Mouse (Mus musculus) limb, embryonic 13.5 days (tissue): ENCODE results near the gene Klf7. TPM values are rescaled to one million over a fixed set of nuclear protein-coding genes. Genes with fewer than 3 reads are reported as not detected.
A peak's percentile ranks its signal among the peaks of the same experiment; 100 is the strongest.

Experiments
- ATAC-seq: fragments of 200-750 bp; cut with Nextera tagmentation; 2 replicates; pipeline ENCODE4 v1.8.0; 2017; ENCODE audit warnings: low read depth, moderate number of reproducible peaks, moderate TSS enrichment; ENCODE audit not compliant: low FRiP score
- H3K27ac ChIP-seq: fragments of 300-500 bp; sonication (generic); 2 replicates; pipeline ENCODE4 v1.5.1; 2015; ENCODE audit warnings: inconsistent platforms, mild to moderate bottlenecking, moderate library complexity
- H3K27me3 ChIP-seq: fragments of 300-500 bp; sonication (generic); 2 replicates; pipeline ENCODE4 v1.6.1; 2015; ENCODE audit warnings: mild to moderate bottlenecking, inconsistent platforms
- H3K36me3 ChIP-seq: fragments of 300-500 bp; sonication (generic); 2 replicates; pipeline ENCODE4 v1.6.1; 2015; ENCODE audit warnings: inconsistent platforms, mild to moderate bottlenecking, moderate library complexity
- H3K4me1 ChIP-seq: fragments of 300-500 bp; sonication (generic); 2 replicates; pipeline ENCODE4 v1.6.1; 2015; ENCODE audit warnings: inconsistent platforms
- H3K4me2 ChIP-seq: fragments of 300-500 bp; sonication (generic); replicated peaks from 2 replicates; pipeline ENCODE4 v1.6.1; 2015; ENCODE audit warnings: inconsistent platforms, mild to moderate bottlenecking, moderate library complexity
- H3K4me3 ChIP-seq: fragments of 300-500 bp; sonication (generic); 2 replicates; pipeline ENCODE4 v1.5.1; 2015; ENCODE audit warnings: moderate library complexity, mild to moderate bottlenecking, inconsistent platforms
- H3K9ac ChIP-seq: fragments of 300-500 bp; sonication (generic); 2 replicates; pipeline ENCODE4 v1.6.1; 2015; ENCODE audit warnings: mild to moderate bottlenecking, inconsistent platforms
- H3K9me3 ChIP-seq: fragments of 300-500 bp; sonication (generic); 2 replicates; pipeline ENCODE4 v1.6.1; 2016; ENCODE audit warnings: inconsistent platforms
- WGBS: fragments of 180-500 bp; shearing (Covaris S2); methylation state at CpG from one replicate; pipeline ENCODE4 v1.1.7; 2015; 5-methylcytosine and 5-hydroxymethylcytosine counted together
- polyA plus RNA-seq: library from polyadenylated mRNA; unstranded; fragments of >200 nt; fragmentation: Nextera tagmentation; extraction: Ambion mirVana; gene quantifications from 2 replicates; pipeline ENCODE4 v1.2.1, GENCODE M21; 2015

The Klf7 gene
- polyA plus RNA-seq, result 20.0 and 21.7 TPM in 2 replicates

DNA sequence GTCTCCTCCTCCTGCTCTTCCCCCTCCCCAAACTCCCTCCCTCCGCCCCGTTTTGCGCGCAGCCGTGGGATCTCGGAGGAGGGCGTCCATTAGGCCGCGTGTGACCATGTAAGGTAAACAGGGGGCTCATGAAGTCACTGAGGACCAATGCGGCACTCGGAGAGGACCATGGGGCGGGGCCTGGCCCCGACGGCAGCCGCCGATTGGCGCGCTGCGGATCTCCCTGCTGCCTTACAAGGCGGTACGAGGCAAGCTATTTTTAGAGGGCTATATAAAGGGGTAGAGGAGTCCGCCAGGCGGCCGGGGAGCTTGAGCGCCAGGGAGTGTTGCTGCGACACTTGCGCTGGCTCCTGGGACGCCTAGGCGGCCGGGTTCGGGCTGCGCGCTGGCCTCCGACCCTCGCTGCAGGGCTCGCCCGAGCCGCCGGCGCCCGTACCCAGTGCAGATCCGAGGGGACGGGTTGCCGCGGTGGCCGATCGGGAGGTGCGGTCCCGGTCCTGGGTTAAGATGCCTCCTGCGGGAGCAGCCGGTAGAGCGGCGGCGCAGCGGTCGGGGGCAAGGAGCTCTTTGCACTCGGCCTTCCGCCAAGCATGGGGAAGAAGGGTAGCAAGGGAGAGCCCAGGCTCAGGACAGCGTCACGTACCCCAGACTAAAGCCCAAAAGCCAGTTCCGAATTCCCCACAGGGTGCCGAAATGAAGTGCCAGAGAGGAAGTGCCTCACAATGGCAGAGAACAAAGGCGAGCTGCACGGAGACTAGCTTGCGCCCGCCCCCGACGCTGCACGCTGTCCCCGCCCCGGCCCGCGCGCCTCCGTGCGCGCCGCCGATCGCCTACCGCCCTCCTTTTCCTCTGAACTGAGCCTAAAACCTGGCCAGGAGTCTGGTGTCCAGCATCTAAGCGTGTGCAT, at the start of gene Klf7:
Klf7 (minus strand) TSS at position 724 of the 907 bp plus-strand sequence.
- Histone ChIP-seq H3K27ac (peak within 1 kb of the TSS; percentile 100), H3K4me3 (peak within 1 kb of the TSS; percentile 71), H3K9ac (peak within 1 kb of the TSS; percentile 99), H3K4me1 (peaks cover 32% of the 10 kb centered on the region), H3K27me3 (no peaks in the 10 kb centered on the region), H3K9me3 (no peaks in the 10 kb centered on the region), H3K36me3 (no peaks in the 10 kb centered on the region), H3K4me2 (peak within 1 kb of the TSS; percentile 78)
- peak; percentile 99 for ATAC-seq
- WGBS, result under 1% methylated on average over 75 of the region's 82 CpGs

GRCm38 (mm10) chr1:64164526-64165062, 42.5 kb upstream of the Klf7 start:
- WGBS, result 9% methylated on average over 5 of the region's 5 CpGs
- H3K27me3 ChIP-seq, result peaks cover 21% of the 10 kb centered on the region
- H3K36me3 ChIP-seq, result no peaks in the 10 kb centered on the region
- H3K4me2 ChIP-seq, result no peak overlapping the region
- no peaks in the 10 kb centered on the region for H3K9me3 ChIP-seq
- H3K27ac ChIP-seq, result no peak overlapping the region
- no peak overlapping the region for H3K9ac ChIP-seq
- peak; percentile 57; the same call in 1 of the 2 replicates for ATAC-seq
- peaks cover 11% of the 10 kb centered on the region for H3K4me1 ChIP-seq
- no peak overlapping the region for H3K4me3 ChIP-seq

DNA sequence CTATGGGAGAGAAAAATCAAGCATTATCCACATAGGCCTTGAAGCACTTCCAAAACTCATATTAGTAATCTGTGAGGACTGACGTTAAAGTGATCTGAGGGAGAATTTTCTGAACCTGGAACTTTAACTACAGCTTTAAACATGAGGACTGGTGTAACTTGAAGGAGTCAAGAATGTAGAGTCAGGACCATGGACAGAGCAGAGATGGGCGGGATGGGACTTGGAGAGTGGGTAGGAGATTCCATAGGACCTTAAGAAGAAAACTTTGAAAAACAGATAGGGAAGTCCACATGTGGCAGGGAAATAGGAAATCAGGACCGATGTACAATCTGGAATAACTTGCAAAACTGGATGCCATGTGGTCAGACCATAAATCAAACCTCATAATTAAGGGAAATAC, 36.7 kb upstream of the Klf7 start:
- peaks cover 4% of the 10 kb centered on the region; the same call in 1 of the 2 replicates for H3K27me3 ChIP-seq
- H3K4me3 ChIP-seq, result no peak overlapping the region
- no peak overlapping the region for H3K27ac ChIP-seq
- whole genome bisulfite sequencing, result 46% methylated on average over 3 of the region's 3 CpGs
- H3K36me3 ChIP-seq, result no peaks in the 10 kb centered on the region
- no peaks in the 10 kb centered on the region for H3K9me3 ChIP-seq
- H3K9ac ChIP-seq, result no peak overlapping the region
- no peak overlapping the region for H3K4me2 ChIP-seq
- no peaks in the 10 kb centered on the region for H3K4me1 ChIP-seq
- no peak for ATAC-seq

DNA sequence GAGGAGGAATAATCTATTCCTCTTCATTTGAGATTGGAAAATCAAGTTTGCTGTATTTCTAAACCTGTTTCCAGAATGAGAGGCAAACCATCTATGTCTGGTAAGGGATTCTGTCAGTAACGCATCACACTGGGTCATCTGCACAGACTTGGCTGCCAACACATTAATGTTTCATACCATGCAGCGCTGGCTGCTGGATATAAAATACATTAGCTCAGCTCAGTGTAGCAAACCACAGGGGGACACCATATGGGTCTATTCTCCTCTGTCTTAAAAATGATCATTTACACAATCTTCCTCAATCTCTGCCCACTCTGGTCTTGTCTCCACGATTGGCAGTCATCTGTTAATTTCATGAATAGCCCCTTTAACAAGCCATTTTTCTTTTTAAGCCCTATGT, 27.1 kb upstream of the Klf7 start:
- no peak for ATAC-seq
- Histone ChIP-seq H3K4me3 (no peak overlapping the region), H3K9ac (no peak overlapping the region), H3K36me3 (no peaks in the 10 kb centered on the region), H3K4me1 (no peaks in the 10 kb centered on the region), H3K4me2 (no peak overlapping the region), H3K27me3 (no peaks in the 10 kb centered on the region), H3K27ac (no peak overlapping the region), H3K9me3 (no peaks in the 10 kb centered on the region)
- WGBS, result 87% methylated on average over 3 of the region's 3 CpGs

DNA sequence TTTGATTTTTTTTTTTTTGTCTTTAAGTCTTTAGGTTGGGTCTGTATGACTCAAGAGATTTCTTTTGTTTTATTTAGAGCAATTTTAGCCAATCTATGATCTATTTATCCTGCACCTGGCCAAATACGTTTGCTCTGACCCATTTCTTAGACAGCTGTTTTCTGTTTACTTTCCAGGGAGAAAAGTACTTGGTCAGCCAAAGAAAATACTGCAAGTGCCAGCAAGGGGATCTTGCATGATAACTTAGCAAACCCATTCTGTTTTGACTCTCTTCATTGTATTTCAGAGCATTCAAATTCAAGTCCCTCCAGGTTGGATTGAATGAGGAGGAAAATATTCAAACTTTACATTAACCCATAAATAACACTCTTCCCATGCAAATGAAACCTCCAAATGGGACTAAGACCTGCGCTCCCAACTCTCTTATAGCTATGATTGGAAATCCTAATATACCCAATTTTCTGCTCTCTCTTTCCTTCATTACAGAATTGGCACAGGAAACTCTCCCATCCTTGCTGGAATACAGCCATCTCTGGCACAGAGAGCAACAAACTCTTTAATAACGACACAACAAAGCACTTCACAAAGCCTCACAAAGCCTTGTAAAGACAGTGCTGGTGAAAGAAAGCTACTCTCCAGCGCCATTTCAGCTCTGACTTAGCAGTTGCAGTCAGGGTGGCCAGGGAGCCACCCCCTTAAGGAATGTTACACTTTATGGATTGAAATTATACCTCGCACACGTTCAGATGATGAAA, 20.8 kb upstream of the Klf7 start:
- H3K4me3 ChIP-seq, result no peak overlapping the region
- no peaks in the 10 kb centered on the region for H3K36me3 ChIP-seq
- H3K9ac ChIP-seq, result no peak overlapping the region
- no peaks in the 10 kb centered on the region for H3K27me3 ChIP-seq
- H3K4me2 ChIP-seq, result no peak overlapping the region
- 52% methylated on average over 6 of the region's 6 CpGs for WGBS
- no peaks in the 10 kb centered on the region for H3K9me3 ChIP-seq
- no peak overlapping the region for H3K27ac ChIP-seq
- H3K4me1 ChIP-seq, result no peaks in the 10 kb centered on the region
- ATAC-seq, result no peak

DNA sequence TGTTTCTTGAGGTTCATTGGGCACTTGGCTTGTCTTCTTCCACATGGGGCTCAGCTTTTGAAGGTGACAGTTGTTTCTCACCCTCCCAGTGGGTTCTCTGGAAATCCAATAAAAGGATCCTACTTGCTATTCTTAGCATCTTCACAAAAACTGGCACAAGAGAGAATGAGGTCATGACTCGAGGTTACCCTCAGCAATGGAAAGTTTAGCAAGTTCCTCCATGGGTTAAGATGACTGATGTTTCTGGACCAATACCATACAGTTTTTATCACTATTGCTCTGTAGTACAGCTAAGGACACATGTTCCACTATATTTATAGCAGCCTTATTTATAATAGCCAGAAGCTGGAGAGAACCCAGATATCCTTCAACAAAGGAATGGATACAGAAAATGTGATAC, 12.4 kb upstream of the Klf7 start:
- no peaks in the 10 kb centered on the region for H3K9me3 ChIP-seq
- H3K27ac ChIP-seq, result no peak overlapping the region
- WGBS, result 87% methylated on average over 1 of the region's 1 CpGs
- no peaks in the 10 kb centered on the region for H3K36me3 ChIP-seq
- ATAC-seq, result no peak
- no peak overlapping the region for H3K9ac ChIP-seq
- H3K4me3 ChIP-seq, result no peak overlapping the region
- H3K27me3 ChIP-seq, result 0 out of 2 replicates have a peak, but pooled peaks cover 3% of the 10 kb centered on the region
- H3K4me1 ChIP-seq, result no peaks in the 10 kb centered on the region
- H3K4me2 ChIP-seq, result no peak overlapping the region

- H3K4me1 ChIP-seq, result no peaks in the 10 kb centered on the region
- H3K9ac ChIP-seq, result no peak overlapping the region
- no peak overlapping the region for H3K4me2 ChIP-seq
- no peaks in the 10 kb centered on the region for H3K27me3 ChIP-seq
- no peaks in the 10 kb centered on the region for H3K36me3 ChIP-seq
- ATAC-seq, result no peak
- 68% methylated on average over 2 of the region's 2 CpGs for WGBS
- H3K4me3 ChIP-seq, result no peak overlapping the region
- H3K9me3 ChIP-seq, result no peaks in the 10 kb centered on the region
- H3K27ac ChIP-seq, result no peak overlapping the region
These were observed 4.7 kb upstream of the Klf7 start for GRCm38 (mm10) chr1:64126822-64127221.

GRCm38 (mm10) chr1:64122466-64122830, 366 bp upstream of the Klf7 start:
- Histone ChIP-seq H3K36me3 (no peaks in the 10 kb centered on the region), H3K27me3 (no peaks in the 10 kb centered on the region), H3K27ac (peak overlapping the region; percentile 100), H3K9ac (peak overlapping the region; percentile 99), H3K4me1 (peaks cover 25% of the 10 kb centered on the region), H3K4me2 (peak overlapping the region; percentile 65), H3K9me3 (no peaks in the 10 kb centered on the region), H3K4me3 (peak overlapping the region; percentile 71)
- peak; percentile 1; the same call in 1 of the 2 replicates for ATAC-seq
- WGBS, result 23% methylated on average over 9 of the region's 9 CpGs

- H3K27ac ChIP-seq, result peak overlapping the region; percentile 90
- WGBS, result under 1% methylated on average over 24 of the region's 25 CpGs
- no peaks in the 10 kb centered on the region for H3K36me3 ChIP-seq
- peak overlapping the region; percentile 81 for H3K9ac ChIP-seq
- peaks cover 33% of the 10 kb centered on the region for H3K4me1 ChIP-seq
- ATAC-seq, result peak; percentile 37
- peak overlapping the region; percentile 71 for H3K4me3 ChIP-seq
- H3K4me2 ChIP-seq, result peak overlapping the region; percentile 78
- H3K27me3 ChIP-seq, result no peaks in the 10 kb centered on the region
- no peaks in the 10 kb centered on the region for H3K9me3 ChIP-seq
These were observed 1.1 kb downstream of the Klf7 start for GRCm38 (mm10) chr1:64120811-64121515.

GRCm38 (mm10) chr1:64120421-64120810, 1.7 kb downstream of the Klf7 start:
- Histone ChIP-seq H3K36me3 (no peaks in the 10 kb centered on the region), H3K4me3 (peak overlapping the region; percentile 71), H3K9ac (peak overlapping the region; percentile 81), H3K9me3 (no peaks in the 10 kb centered on the region), H3K4me1 (peaks cover 33% of the 10 kb centered on the region), H3K4me2 (peak overlapping the region; percentile 78), H3K27me3 (no peaks in the 10 kb centered on the region), H3K27ac (peak overlapping the region; percentile 90)
- under 1% methylated on average over 13 of the region's 13 CpGs for WGBS
- no peak for ATAC-seq

DNA sequence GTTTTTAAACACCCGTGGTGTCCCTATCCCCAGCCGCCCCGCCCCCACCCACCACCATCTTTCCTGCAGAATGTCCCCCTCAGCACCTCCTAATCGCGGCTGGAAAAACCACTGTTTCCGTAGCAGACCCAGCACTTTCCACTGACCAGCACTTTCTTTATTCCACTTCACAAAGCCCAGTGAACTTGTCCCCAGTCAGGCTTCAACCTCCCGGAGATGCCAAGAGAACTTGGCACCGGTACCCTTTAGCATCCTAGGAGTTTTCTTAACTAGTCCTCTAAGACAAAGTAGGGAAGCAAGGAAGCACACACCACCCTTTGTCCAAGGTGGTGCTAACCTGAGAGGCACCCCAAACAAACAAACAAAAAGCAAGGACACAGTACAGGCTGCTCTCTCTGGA, 2.2 kb downstream of the Klf7 start:
- H3K4me3 ChIP-seq, result peak overlapping the region; percentile 71
- no peaks in the 10 kb centered on the region for H3K36me3 ChIP-seq
- WGBS, result 2% methylated on average over 8 of the region's 8 CpGs
- H3K27ac ChIP-seq, result peak overlapping the region; percentile 90; the same call in 1 of the 2 replicates
- no peaks in the 10 kb centered on the region for H3K27me3 ChIP-seq
- no peak for ATAC-seq
- H3K9me3 ChIP-seq, result no peaks in the 10 kb centered on the region
- peak overlapping the region; percentile 81 for H3K9ac ChIP-seq
- peak overlapping the region; percentile 78 for H3K4me2 ChIP-seq
- H3K4me1 ChIP-seq, result peaks cover 36% of the 10 kb centered on the region
